8 mouse cellular contexts compared by ENCODE assay signal in genomic region chr8:94363288-94363688, GRCm38 (mm10). TPM values are rescaled to one million over a fixed set of nuclear protein-coding genes. Genes with fewer than 3 reads are reported as not detected.
A peak's percentile ranks its signal among the peaks of the same experiment; 100 is the strongest.
DNase-seq lines count a peak whose midpoint lies in the region; ATAC-seq and TF ChIP-seq lines count a peak whose summit lies in the region.

No protein-coding gene starts in this region.

- peaks cover 39% of the 10 kb centered on the region for H3K4me1 ChIP-seq in bone marrow macrophage, adult 2 months (ENCODE audit: control insufficient read depth, insufficient read depth, low read length)
- peaks cover 23% of the 10 kb centered on the region for H3K4me1 ChIP-seq in heart, embryonic 10.5 days
- H3K4me1 ChIP-seq in forebrain, embryonic 12.5 days, result no peaks in the 10 kb centered on the region

- no peaks in the 10 kb centered on the region for H3K9me3 ChIP-seq in heart, embryonic 10.5 days
- no peaks in the 10 kb centered on the region for H3K9me3 ChIP-seq in forebrain, embryonic 12.5 days

- 0 out of 2 replicates have a peak, but pooled peaks cover 4% of the 10 kb centered on the region for H3K27me3 ChIP-seq in heart, embryonic 10.5 days (ENCODE audit: insufficient read depth, poor library complexity, severe bottlenecking)
- no peaks in the 10 kb centered on the region for H3K27me3 ChIP-seq in forebrain, embryonic 12.5 days

- 0 out of 2 replicates have a peak overlapping the region, but pooled peaks have one; percentile 19 for H3K27ac ChIP-seq in bone marrow macrophage, adult 2 months (ENCODE audit: insufficient read depth, low read depth, low read length)
- peak overlapping the region; percentile 59; the same call in 1 of the 2 replicates for H3K27ac ChIP-seq in heart, embryonic 10.5 days
- no peak overlapping the region for H3K27ac ChIP-seq in forebrain, embryonic 12.5 days

- H3K9ac ChIP-seq in forebrain, embryonic 12.5 days, result no peak overlapping the region

- peak; percentile 70 for DNase-seq in layer of hippocampus, adult 9-11 months
- no peak for DNase-seq in layer of hippocampus, postnatal 25 days (ENCODE audit: extremely low spot score in 1 of 2, low spot score in 1 of 2)
- no peak for DNase-seq in heart, embryonic 10.5 days (ENCODE audit: low spot score)
- DNase-seq in kidney, postnatal 25 days, result peak; percentile 87 to 96
- DNase-seq in thymus, postnatal 14 days, result peak; percentile 92

- TF ChIP-seq POLR2A in bone marrow macrophage, adult 2 months (IDR thresholded peaks at IDR 0.05; ENCODE audit: borderline replicate concordance, low read depth, low read length), result no peak

- WGBS in heart, embryonic 10.5 days, result 44% methylated on average over 4 of the region's 4 CpGs
- WGBS in forebrain, embryonic 12.5 days, result 43% methylated on average over 4 of the region's 4 CpGs

- ATAC-seq in monocyte, adult 5-6 weeks (replicated peaks; ENCODE audit: insufficient number of reproducible peaks, low FRiP score, low TSS enrichment, poor library complexity, severe bottlenecking), result peak; percentile 80
- no peak for ATAC-seq in forebrain, embryonic 12.5 days (ENCODE audit: low FRiP score)

- H3K4me2 ChIP-seq in forebrain, embryonic 12.5 days, result no peak overlapping the region

- no peaks in the 10 kb centered on the region for H3K36me3 ChIP-seq in heart, embryonic 10.5 days
- no peaks in the 10 kb centered on the region for H3K36me3 ChIP-seq in forebrain, embryonic 12.5 days (replicated peaks)

- TF ChIP-seq CTCF in bone marrow macrophage, adult 2 months (IDR thresholded peaks at IDR 0.05; ENCODE audit: low read depth, low read length), result no peak

- H3K4me3 ChIP-seq in bone marrow macrophage, adult 2 months (ENCODE audit: insufficient read depth, low read length), result no peak overlapping the region
- H3K4me3 ChIP-seq in heart, embryonic 10.5 days, result no peak overlapping the region
- H3K4me3 ChIP-seq in forebrain, embryonic 12.5 days (replicated peaks), result no peak overlapping the region

RNA-seq across cellular contexts. Expression of gene Herpud1, which starts 22.9 kb away (rescaled TPM):
- total RNA-seq in layer of hippocampus, postnatal 25 days (2021), result 10 to 100 TPM; 50.7 to 61.0 TPM
- 86.2 and 93.4 TPM in 2 replicates for polyA plus RNA-seq in bone marrow macrophage, adult 2 months (2012; ENCODE audit: insufficient read depth, insufficient read length, missing spikeins)
- polyA plus RNA-seq in heart, embryonic 10.5 days (2016; fragmentation: Nextera tagmentation; extraction: Ambion mirVana), result 75.5 and 90.8 TPM in 2 replicates
- 155 to 165 TPM (median 163 TPM) in 3 replicates for total RNA-seq in monocyte, adult 5-6 weeks (2017)
- 52.0 and 58.0 TPM in 2 replicates for polyA plus RNA-seq in forebrain, embryonic 12.5 days (2016; fragmentation: Nextera tagmentation; extraction: Ambion mirVana)

RNA-seq across cellular contexts. Expression of gene Slc12a3, which starts 34.3 kb away (rescaled TPM):
- total RNA-seq in layer of hippocampus, postnatal 25 days (2021), result under 1 TPM; 0.25 to 0.59 TPM
- 1.1 TPM in 1 of 2 replicates, not detected in the other for polyA plus RNA-seq in bone marrow macrophage, adult 2 months (2012; ENCODE audit: insufficient read depth, insufficient read length, missing spikeins)
- polyA plus RNA-seq in heart, embryonic 10.5 days (2016; fragmentation: Nextera tagmentation; extraction: Ambion mirVana), result 0.06 TPM in 1 of 2 replicates, not detected in the other
- total RNA-seq in monocyte, adult 5-6 weeks (2017), result 0.49 to 1.2 TPM in 2 of 3 replicates, not detected in the other
- 0.10 TPM in 1 of 2 replicates, not detected in the other for polyA plus RNA-seq in forebrain, embryonic 12.5 days (2016; fragmentation: Nextera tagmentation; extraction: Ambion mirVana)

Comparison
In these comparisons a context has a peak if more than half of its experiments do, and no peak if none do; other contexts are left out.
1. DNase-seq: peak in layer of hippocampus, adult 9-11 months (single experiment), kidney, postnatal 25 days (2 of 2) and thymus, postnatal 14 days (single experiment); none in layer of hippocampus, postnatal 25 days (0 of 2) and heart, embryonic 10.5 days (single experiment).